Mouse (Mus musculus) bone marrow, adult 2 months (tissue): ENCODE measurements at regions not wholly inside any gene's neighbourhood (a gene's known extent, or its start where the extent isn't known, plus 50 kb on each side); places are given as distances from the start of the nearest gene placed in this dataset.

Source experiments
- CTCF ChIP-seq: fragments of 200-500 bp; IDR thresholded peaks from 2 replicates; pipeline ENCODE4 v1.5.1; 2011; ENCODE audit warnings: low read length, control low read depth; ENCODE audit not compliant: control insufficient read depth, insufficient read depth
- POLR2A ChIP-seq: fragments of 200-500 bp; IDR thresholded peaks from 2 replicates; pipeline ENCODE4 v1.6.1; 2011; ENCODE audit warnings: low read depth, mild to moderate bottlenecking, control low read depth, low read length, borderline replicate concordance; ENCODE audit not compliant: control insufficient read depth

DNA sequence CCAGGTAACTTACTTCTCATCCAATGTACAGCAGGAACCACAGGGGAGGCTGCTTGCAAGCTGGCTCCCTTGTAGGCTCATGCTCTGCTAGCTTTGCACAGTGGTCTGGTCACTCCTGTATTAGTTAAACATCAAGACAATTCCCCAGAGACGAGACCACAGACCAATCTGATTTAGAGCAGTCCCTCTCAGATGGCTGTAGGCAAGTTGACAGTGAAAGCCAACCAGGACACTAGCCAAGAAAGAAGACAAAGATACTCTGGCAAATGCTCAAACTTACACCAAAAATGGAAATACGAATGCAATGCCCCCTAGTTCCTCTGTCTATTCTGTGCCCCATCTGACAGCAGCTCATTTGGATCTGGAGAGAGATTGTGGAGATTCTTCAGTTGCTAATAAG lies 181.8 kb upstream of the Prr30 start:
- TF ChIP-seq CTCF (no peak), POLR2A (no peak)
